Mouse (Mus musculus): ENCODE measurements around the gene Lpar1. TPM values are rescaled to one million over a fixed set of nuclear protein-coding genes. Genes with fewer than 3 reads are reported as not detected.

Lpar1 gene
- total and polyA plus RNA-seq, 2 experiments from 2014 or later, result 14.3 to 24.3 TPM

- no peak for ATAC-seq
- Histone ChIP-seq H3K9me3 (ENCODE audit: low read length) (no peaks in the 10 kb centered on the region), H3K36me3 (ENCODE audit: insufficient read depth, low read length) (no peaks in the 10 kb centered on the region), H3K27ac (no peak overlapping the region), H3K9ac (replicated peaks; ENCODE audit: low read length) (no peak overlapping the region), H3K4me2 (ENCODE audit: low read depth, low read length) (no peak overlapping the region), H3K4me1 (ENCODE audit: insufficient read depth, low read length) (no peaks in the 10 kb centered on the region), H3K27me3 (ENCODE audit: insufficient read depth, low read length) (no peaks in the 10 kb centered on the region), H3K4me3 (ENCODE audit: low read length) (no peak overlapping the region)
- 79% methylated on average over 13 of the region's 13 CpGs for WGBS
- DNase-seq (ENCODE audit: low spot score), result no peak
- no peak for TF ChIP-seq CTCF (IDR thresholded peaks at IDR 0.05; ENCODE audit: low read depth)
Observed at GRCm38 (mm10) chr4:58464390-58465164, 89.1 kb downstream of the Lpar1 start.

- Histone ChIP-seq H3K4me1 (ENCODE audit: insufficient read depth, low read length) (no peaks in the 10 kb centered on the region), H3K36me3 (ENCODE audit: insufficient read depth, low read length) (no peaks in the 10 kb centered on the region), H3K27me3 (ENCODE audit: insufficient read depth, low read length) (no peaks in the 10 kb centered on the region), H3K4me2 (ENCODE audit: low read depth, low read length) (no peak overlapping the region), H3K9me3 (ENCODE audit: low read length) (no peaks in the 10 kb centered on the region), H3K4me3 (ENCODE audit: low read length) (no peak overlapping the region), H3K27ac (no peak overlapping the region), H3K9ac (replicated peaks; ENCODE audit: low read length) (no peak overlapping the region)
- ATAC-seq, result no peak
- TF ChIP-seq CTCF (IDR thresholded peaks at IDR 0.05; ENCODE audit: low read depth), result no peak
- no peak for DNase-seq (ENCODE audit: low spot score)
- 87% methylated on average over 5 of the region's 5 CpGs for WGBS
Observed at GRCm38 (mm10) chr4:58462990-58463389, 90.7 kb downstream of the Lpar1 start.

GRCm38 (mm10) chr4:58462586-58462985 is 91.1 kb downstream of the Lpar1 start:
- ATAC-seq (no peak), DNase-seq (ENCODE audit: low spot score) (no peak)
- no peak overlapping the region for H3K4me3 ChIP-seq (ENCODE audit: low read length)
- H3K4me2 ChIP-seq (ENCODE audit: low read depth, low read length), result no peak overlapping the region
- H3K27ac ChIP-seq, result no peak overlapping the region
- H3K4me1 ChIP-seq (ENCODE audit: insufficient read depth, low read length), result no peaks in the 10 kb centered on the region
- H3K27me3 ChIP-seq (ENCODE audit: insufficient read depth, low read length), result no peaks in the 10 kb centered on the region
- no peak overlapping the region for H3K9ac ChIP-seq (replicated peaks; ENCODE audit: low read length)
- H3K9me3 ChIP-seq (ENCODE audit: low read length), result no peaks in the 10 kb centered on the region
- TF ChIP-seq CTCF (IDR thresholded peaks at IDR 0.05; ENCODE audit: low read depth), result no peak
- H3K36me3 ChIP-seq (ENCODE audit: insufficient read depth, low read length), result no peaks in the 10 kb centered on the region
- 78% methylated on average over 2 of the region's 2 CpGs for WGBS

- 86% methylated on average over 4 of the region's 4 CpGs for WGBS
Observed at GRCm38 (mm10) chr4:58453334-58453733, 100.4 kb downstream of the Lpar1 start.

GRCm38 (mm10) chr4:58448825-58449224 is 104.9 kb downstream of the Lpar1 start:
- WGBS, result 88% methylated on average over 3 of the region's 3 CpGs
- no peak for TF ChIP-seq CTCF (IDR thresholded peaks at IDR 0.05; ENCODE audit: low read depth)
- Histone ChIP-seq H3K9ac (replicated peaks; ENCODE audit: low read length) (no peak overlapping the region), H3K36me3 (ENCODE audit: insufficient read depth, low read length) (no peaks in the 10 kb centered on the region), H3K27ac (no peak overlapping the region), H3K9me3 (ENCODE audit: low read length) (no peaks in the 10 kb centered on the region), H3K4me1 (ENCODE audit: insufficient read depth, low read length) (no peaks in the 10 kb centered on the region), H3K4me3 (ENCODE audit: low read length) (no peak overlapping the region), H3K4me2 (ENCODE audit: low read depth, low read length) (no peak overlapping the region), H3K27me3 (ENCODE audit: insufficient read depth, low read length) (no peaks in the 10 kb centered on the region)
- no peak for DNase-seq (ENCODE audit: low spot score)
- no peak for ATAC-seq

More at GRCm38 (mm10) chr4:58453334-58453733, 100.4 kb downstream of the Lpar1 start:
- Histone ChIP-seq H3K4me1 (ENCODE audit: insufficient read depth, low read length) (no peaks in the 10 kb centered on the region), H3K27me3 (ENCODE audit: insufficient read depth, low read length) (no peaks in the 10 kb centered on the region), H3K4me2 (ENCODE audit: low read depth, low read length) (no peak overlapping the region), H3K27ac (no peak overlapping the region), H3K36me3 (ENCODE audit: insufficient read depth, low read length) (no peaks in the 10 kb centered on the region), H3K9ac (replicated peaks; ENCODE audit: low read length) (no peak overlapping the region), H3K4me3 (ENCODE audit: low read length) (no peak overlapping the region), H3K9me3 (ENCODE audit: low read length) (no peaks in the 10 kb centered on the region)
- DNase-seq (ENCODE audit: low spot score), result no peak
- TF ChIP-seq CTCF (IDR thresholded peaks at IDR 0.05; ENCODE audit: low read depth), result no peak
- no peak for ATAC-seq

- DNase-seq (ENCODE audit: low spot score), result no peak
- H3K9ac ChIP-seq (replicated peaks; ENCODE audit: low read length), result no peak overlapping the region
- H3K27ac ChIP-seq, result no peak overlapping the region
- TF ChIP-seq CTCF (IDR thresholded peaks at IDR 0.05; ENCODE audit: low read depth), result no peak
- no peaks in the 10 kb centered on the region for H3K4me1 ChIP-seq (ENCODE audit: insufficient read depth, low read length)
- 73% methylated on average over 7 of the region's 7 CpGs for WGBS
- ATAC-seq, result no peak
- no peaks in the 10 kb centered on the region for H3K36me3 ChIP-seq (ENCODE audit: insufficient read depth, low read length)
- no peaks in the 10 kb centered on the region for H3K27me3 ChIP-seq (ENCODE audit: insufficient read depth, low read length)
- H3K4me2 ChIP-seq (ENCODE audit: low read depth, low read length), result no peak overlapping the region
- H3K9me3 ChIP-seq (ENCODE audit: low read length), result no peaks in the 10 kb centered on the region
- no peak overlapping the region for H3K4me3 ChIP-seq (ENCODE audit: low read length)
Observed at GRCm38 (mm10) chr4:58447841-58448240, 105.9 kb downstream of the Lpar1 start.

- DNase-seq (ENCODE audit: low spot score), result no peak
- Histone ChIP-seq H3K27me3 (ENCODE audit: insufficient read depth, low read length) (no peaks in the 10 kb centered on the region), H3K9me3 (ENCODE audit: low read length) (no peaks in the 10 kb centered on the region), H3K4me1 (ENCODE audit: insufficient read depth, low read length) (no peaks in the 10 kb centered on the region), H3K9ac (replicated peaks; ENCODE audit: low read length) (no peak overlapping the region), H3K27ac (no peak overlapping the region), H3K4me3 (ENCODE audit: low read length) (no peak overlapping the region), H3K36me3 (ENCODE audit: insufficient read depth, low read length) (no peaks in the 10 kb centered on the region), H3K4me2 (ENCODE audit: low read depth, low read length) (no peak overlapping the region)
- ATAC-seq, result no peak
- 75% methylated on average over 6 of the region's 6 CpGs for WGBS
- TF ChIP-seq CTCF (IDR thresholded peaks at IDR 0.05; ENCODE audit: low read depth), result no peak
Observed at GRCm38 (mm10) chr4:58445846-58446245, 107.9 kb downstream of the Lpar1 start.

All from hindbrain, postnatal 0 days (tissue).